Mouse (Mus musculus): ENCODE measurements around the gene Trim59. TPM values are rescaled to one million over a fixed set of nuclear protein-coding genes. Genes with fewer than 3 reads are reported as not detected.
A peak's percentile ranks its signal among the peaks of the same experiment; 100 is the strongest.

Gene Trim59
- polyA plus RNA-seq, 1 experiment from 2014 or later, result 103 TPM

DNA sequence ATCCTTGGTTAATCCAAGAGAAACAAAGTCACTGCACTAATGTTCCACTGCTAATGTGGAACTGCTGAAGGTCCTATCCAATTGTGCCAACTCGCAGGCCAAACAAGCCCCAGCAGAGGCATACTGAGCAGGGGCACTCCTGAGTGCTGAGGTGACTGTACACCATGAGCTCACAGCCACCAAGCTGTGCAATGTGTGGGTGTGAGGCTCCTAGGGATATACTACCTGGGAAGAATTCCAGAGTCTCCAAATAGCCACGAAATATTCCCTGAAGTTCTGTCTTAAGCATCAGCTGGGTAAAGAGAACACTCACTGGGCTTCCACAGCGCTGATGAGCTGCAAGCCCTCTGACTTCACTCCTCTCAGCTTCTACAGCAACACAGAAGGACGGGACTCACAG is 3.1 kb upstream of the Trim59 start:
- ATAC-seq (ENCODE audit: insufficient number of reproducible peaks, insufficient read depth, low FRiP score, low read depth), result no peak
- no peak overlapping the region for H3K9ac ChIP-seq (replicated peaks; ENCODE audit: low read depth, low read length)
- H3K27ac ChIP-seq (ENCODE audit: low read length), result no peak overlapping the region
- no peak overlapping the region for H3K4me3 ChIP-seq (ENCODE audit: low read depth, low read length)
- H3K4me2 ChIP-seq (replicated peaks; ENCODE audit: low read depth, low read length), result no peak overlapping the region
- no peaks in the 10 kb centered on the region for H3K27me3 ChIP-seq (ENCODE audit: control insufficient read depth, insufficient read depth, low read length)
- 84% methylated on average over 4 of the region's 4 CpGs for WGBS
- no peaks in the 10 kb centered on the region for H3K9me3 ChIP-seq (ENCODE audit: control insufficient read depth, low read depth, low read length)
- no peaks in the 10 kb centered on the region for H3K36me3 ChIP-seq (ENCODE audit: control insufficient read depth, insufficient read depth, low read length)
- peaks cover 6% of the 10 kb centered on the region; the same call in 1 of the 2 replicates for H3K4me1 ChIP-seq (ENCODE audit: control insufficient read depth, insufficient read depth, low read length)

- Histone ChIP-seq H3K4me3 (ENCODE audit: low read depth, low read length) (no peak overlapping the region), H3K9me3 (ENCODE audit: control insufficient read depth, low read depth, low read length) (no peaks in the 10 kb centered on the region), H3K27ac (ENCODE audit: low read length) (no peak overlapping the region), H3K9ac (replicated peaks; ENCODE audit: low read depth, low read length) (no peak overlapping the region), H3K36me3 (ENCODE audit: control insufficient read depth, insufficient read depth, low read length) (no peaks in the 10 kb centered on the region), H3K27me3 (ENCODE audit: control insufficient read depth, insufficient read depth, low read length) (no peaks in the 10 kb centered on the region), H3K4me1 (ENCODE audit: control insufficient read depth, insufficient read depth, low read length) (peaks cover 10% of the 10 kb centered on the region), H3K4me2 (replicated peaks; ENCODE audit: low read depth, low read length) (no peak overlapping the region)
- 55% methylated on average over 4 of the region's 4 CpGs for WGBS
- no peak for ATAC-seq (ENCODE audit: insufficient number of reproducible peaks, insufficient read depth, low FRiP score, low read depth)
Observed at GRCm38 (mm10) chr3:69046509-69046908, 2.0 kb upstream of the Trim59 start.

DNA sequence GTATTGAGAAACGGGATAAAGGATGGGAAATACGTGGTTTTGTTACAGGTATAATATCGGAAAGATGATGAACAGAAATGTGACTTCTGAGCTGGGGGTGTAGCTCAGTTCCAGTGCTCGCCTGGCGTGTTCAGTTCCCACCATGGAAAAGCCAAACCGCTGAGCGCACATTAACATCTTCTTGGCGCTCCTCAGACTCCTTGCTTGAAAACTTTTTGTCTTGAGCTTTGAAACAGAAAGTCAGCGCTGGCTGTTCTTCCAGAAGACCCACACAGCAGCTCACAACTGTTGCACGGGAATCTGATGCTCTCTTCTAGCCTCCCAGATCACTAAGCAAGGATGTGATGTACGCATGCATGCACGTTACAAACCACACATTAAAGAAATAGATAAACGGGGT is 1.2 kb upstream of the Trim59 start:
- Histone ChIP-seq H3K36me3 (ENCODE audit: control insufficient read depth, insufficient read depth, low read length) (no peaks in the 10 kb centered on the region; the same call in 1 of the 2 replicates), H3K4me3 (ENCODE audit: low read depth, low read length) (peak overlapping the region; percentile 92), H3K27ac (ENCODE audit: low read length) (no peak overlapping the region), H3K4me1 (ENCODE audit: control insufficient read depth, insufficient read depth, low read length) (peaks cover 13% of the 10 kb centered on the region), H3K27me3 (ENCODE audit: control insufficient read depth, insufficient read depth, low read length) (no peaks in the 10 kb centered on the region), H3K9ac (replicated peaks; ENCODE audit: low read depth, low read length) (peak overlapping the region; percentile 90; the same call in 1 of the 2 replicates), H3K4me2 (replicated peaks; ENCODE audit: low read depth, low read length) (peak overlapping the region; percentile 80), H3K9me3 (ENCODE audit: control insufficient read depth, low read depth, low read length) (no peaks in the 10 kb centered on the region)
- WGBS, result 20% methylated on average over 13 of the region's 13 CpGs
- no peak for ATAC-seq (ENCODE audit: insufficient number of reproducible peaks, insufficient read depth, low FRiP score, low read depth)

- no peaks in the 10 kb centered on the region for H3K27me3 ChIP-seq (ENCODE audit: control insufficient read depth, insufficient read depth, low read length)
- H3K4me2 ChIP-seq (replicated peaks; ENCODE audit: low read depth, low read length), result peak overlapping the region; percentile 80
- peak overlapping the region; percentile 90 for H3K27ac ChIP-seq (ENCODE audit: low read length)
- H3K4me1 ChIP-seq (ENCODE audit: control insufficient read depth, insufficient read depth, low read length), result peaks cover 13% of the 10 kb centered on the region
- H3K9me3 ChIP-seq (ENCODE audit: control insufficient read depth, low read depth, low read length), result no peaks in the 10 kb centered on the region
- 5% methylated on average over 9 of the region's 9 CpGs for WGBS
- no peaks in the 10 kb centered on the region; the same call in none of the 2 replicates for H3K36me3 ChIP-seq (ENCODE audit: control insufficient read depth, insufficient read depth, low read length)
- no peak for ATAC-seq (ENCODE audit: insufficient number of reproducible peaks, insufficient read depth, low FRiP score, low read depth)
- H3K4me3 ChIP-seq (ENCODE audit: low read depth, low read length), result peak overlapping the region; percentile 92
- peak overlapping the region; percentile 90 for H3K9ac ChIP-seq (replicated peaks; ENCODE audit: low read depth, low read length)
Observed at GRCm38 (mm10) chr3:69045400-69045703, 797 bp upstream of the Trim59 start.

- H3K9ac ChIP-seq (replicated peaks; ENCODE audit: low read depth, low read length), result peak overlapping the region; percentile 90
- H3K27ac ChIP-seq (ENCODE audit: low read length), result peak overlapping the region; percentile 90
- peak; percentile 51 for ATAC-seq (ENCODE audit: insufficient number of reproducible peaks, insufficient read depth, low FRiP score, low read depth)
- peak overlapping the region; percentile 92 for H3K4me3 ChIP-seq (ENCODE audit: low read depth, low read length)
- H3K4me2 ChIP-seq (replicated peaks; ENCODE audit: low read depth, low read length), result peak overlapping the region; percentile 57
- no peaks in the 10 kb centered on the region; the same call in 1 of the 2 replicates for H3K9me3 ChIP-seq (ENCODE audit: control insufficient read depth, low read depth, low read length)
- peaks cover 13% of the 10 kb centered on the region for H3K4me1 ChIP-seq (ENCODE audit: control insufficient read depth, insufficient read depth, low read length)
- WGBS, result under 1% methylated on average over 41 of the region's 42 CpGs
- H3K36me3 ChIP-seq (ENCODE audit: control insufficient read depth, insufficient read depth, low read length), result peaks cover 4% of the 10 kb centered on the region
- no peaks in the 10 kb centered on the region for H3K27me3 ChIP-seq (ENCODE audit: control insufficient read depth, insufficient read depth, low read length)
Observed at GRCm38 (mm10) chr3:69044167-69044591, 376 bp downstream of the Trim59 start.

- peaks cover 13% of the 10 kb centered on the region for H3K4me1 ChIP-seq (ENCODE audit: control insufficient read depth, insufficient read depth, low read length)
- H3K27ac ChIP-seq (ENCODE audit: low read length), result no peak overlapping the region
- no peak for ATAC-seq (ENCODE audit: insufficient number of reproducible peaks, insufficient read depth, low FRiP score, low read depth)
- H3K36me3 ChIP-seq (ENCODE audit: control insufficient read depth, insufficient read depth, low read length), result peaks cover 12% of the 10 kb centered on the region
- H3K4me3 ChIP-seq (ENCODE audit: low read depth, low read length), result no peak overlapping the region
- H3K4me2 ChIP-seq (replicated peaks; ENCODE audit: low read depth, low read length), result no peak overlapping the region
- H3K9ac ChIP-seq (replicated peaks; ENCODE audit: low read depth, low read length), result no peak overlapping the region
- H3K9me3 ChIP-seq (ENCODE audit: control insufficient read depth, low read depth, low read length), result no peaks in the 10 kb centered on the region; the same call in 1 of the 2 replicates
- 78% methylated on average over 5 of the region's 5 CpGs for WGBS
- no peaks in the 10 kb centered on the region for H3K27me3 ChIP-seq (ENCODE audit: control insufficient read depth, insufficient read depth, low read length)
Observed at GRCm38 (mm10) chr3:69041298-69041697, 3.3 kb downstream of the Trim59 start.

GRCm38 (mm10) chr3:69040105-69040504 is 4.5 kb downstream of the Trim59 start:
- no peak for ATAC-seq (ENCODE audit: insufficient number of reproducible peaks, insufficient read depth, low FRiP score, low read depth)
- Histone ChIP-seq H3K4me3 (ENCODE audit: low read depth, low read length) (no peak overlapping the region), H3K36me3 (ENCODE audit: control insufficient read depth, insufficient read depth, low read length) (peaks cover 18% of the 10 kb centered on the region), H3K27ac (ENCODE audit: low read length) (no peak overlapping the region), H3K9ac (replicated peaks; ENCODE audit: low read depth, low read length) (no peak overlapping the region), H3K27me3 (ENCODE audit: control insufficient read depth, insufficient read depth, low read length) (no peaks in the 10 kb centered on the region), H3K9me3 (ENCODE audit: control insufficient read depth, low read depth, low read length) (no peaks in the 10 kb centered on the region; the same call in 1 of the 2 replicates), H3K4me2 (replicated peaks; ENCODE audit: low read depth, low read length) (no peak overlapping the region), H3K4me1 (ENCODE audit: control insufficient read depth, insufficient read depth, low read length) (peaks cover 6% of the 10 kb centered on the region; the same call in 1 of the 2 replicates)
- WGBS, result 92% methylated on average over 2 of the region's 2 CpGs

DNA sequence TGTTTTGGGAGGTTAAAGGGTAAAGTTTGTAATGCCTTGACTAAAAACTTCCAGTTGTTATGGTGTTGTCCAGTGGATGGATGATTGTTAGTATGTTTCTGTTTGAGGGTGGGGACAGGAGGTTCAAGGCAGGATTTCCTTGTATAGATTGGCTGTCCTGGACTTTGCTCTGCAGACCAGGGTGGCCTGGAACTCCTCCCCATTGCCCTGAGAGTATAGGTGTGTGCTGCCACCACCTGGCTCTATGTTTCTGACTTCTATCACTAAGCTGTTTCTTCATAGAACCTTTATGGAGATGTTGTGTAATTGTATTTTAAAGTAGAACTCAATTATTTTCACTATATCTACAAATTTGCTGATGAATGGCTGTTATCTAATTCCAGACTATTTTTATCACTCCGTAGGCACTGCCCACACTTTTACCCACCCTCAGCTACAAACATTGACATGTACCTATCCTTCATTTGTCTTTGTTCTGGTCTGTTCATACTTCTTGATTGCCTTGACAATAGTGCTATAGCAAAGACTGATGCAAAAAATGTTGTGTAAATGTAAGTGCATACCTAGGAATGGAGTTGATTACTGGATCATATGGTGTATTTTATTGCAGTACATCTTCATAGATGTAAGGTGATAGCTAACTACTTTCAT is 18.3 kb downstream of the Trim59 start:
- H3K9me3 ChIP-seq (ENCODE audit: control insufficient read depth, low read depth, low read length), result no peaks in the 10 kb centered on the region
- no peak overlapping the region for H3K4me2 ChIP-seq (replicated peaks; ENCODE audit: low read depth, low read length)
- 87% methylated on average over 1 of the region's 1 CpGs for WGBS
- H3K9ac ChIP-seq (replicated peaks; ENCODE audit: low read depth, low read length), result no peak overlapping the region
- no peaks in the 10 kb centered on the region for H3K4me1 ChIP-seq (ENCODE audit: control insufficient read depth, insufficient read depth, low read length)
- no peak overlapping the region for H3K4me3 ChIP-seq (ENCODE audit: low read depth, low read length)
- no peak for ATAC-seq (ENCODE audit: insufficient number of reproducible peaks, insufficient read depth, low FRiP score, low read depth)
- H3K27ac ChIP-seq (ENCODE audit: low read length), result no peak overlapping the region
- H3K36me3 ChIP-seq (ENCODE audit: control insufficient read depth, insufficient read depth, low read length), result peaks cover 68% of the 10 kb centered on the region
- H3K27me3 ChIP-seq (ENCODE audit: control insufficient read depth, insufficient read depth, low read length), result no peaks in the 10 kb centered on the region

DNA sequence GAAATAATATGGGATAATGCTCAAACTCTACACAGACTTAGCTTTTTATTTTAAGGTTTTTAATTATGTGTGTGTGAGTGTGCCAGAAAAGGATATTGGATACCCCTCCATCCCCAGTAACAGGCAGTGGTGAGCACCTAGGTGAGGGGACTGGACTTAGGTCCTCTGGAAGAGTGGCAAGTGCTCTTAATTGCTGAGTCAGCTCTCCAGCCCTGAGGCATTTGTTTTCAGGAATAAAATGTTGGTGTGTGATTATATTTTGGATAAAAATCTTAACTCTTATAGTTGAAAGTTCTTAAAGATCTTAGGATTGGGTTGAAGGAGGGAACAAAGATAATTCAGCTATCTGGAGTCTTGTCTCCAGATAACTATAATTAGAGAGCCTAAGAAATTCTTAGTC is 23.8 kb downstream of the Trim59 start:
- H3K4me1 ChIP-seq (ENCODE audit: control insufficient read depth, insufficient read depth, low read length), result no peaks in the 10 kb centered on the region
- no peaks in the 10 kb centered on the region for H3K27me3 ChIP-seq (ENCODE audit: control insufficient read depth, insufficient read depth, low read length)
- H3K9ac ChIP-seq (replicated peaks; ENCODE audit: low read depth, low read length), result no peak overlapping the region
- no peak overlapping the region for H3K4me2 ChIP-seq (replicated peaks; ENCODE audit: low read depth, low read length)
- no peak overlapping the region for H3K4me3 ChIP-seq (ENCODE audit: low read depth, low read length)
- H3K36me3 ChIP-seq (ENCODE audit: control insufficient read depth, insufficient read depth, low read length), result peaks cover 61% of the 10 kb centered on the region
- H3K9me3 ChIP-seq (ENCODE audit: control insufficient read depth, low read depth, low read length), result no peaks in the 10 kb centered on the region
- no peak overlapping the region for H3K27ac ChIP-seq (ENCODE audit: low read length)
- ATAC-seq (ENCODE audit: insufficient number of reproducible peaks, insufficient read depth, low FRiP score, low read depth), result no peak

Measured in stomach, embryonic 14.5 days (tissue).